Mouse (Mus musculus) limb, embryonic 15.5 days (tissue): ENCODE results near the gene Rnf187. TPM values are rescaled to one million over a fixed set of nuclear protein-coding genes. Genes with fewer than 3 reads are reported as not detected.

Experiments used
- ATAC-seq: fragments of 200-750 bp; cut with Nextera tagmentation; 2 replicates; pipeline ENCODE4 v1.8.0; 2017; ENCODE audit warnings: low read depth, moderate TSS enrichment; ENCODE audit not compliant: insufficient number of reproducible peaks, low FRiP score, low TSS enrichment
- H3K27ac ChIP-seq: fragments of 300-500 bp; sonication (generic); 2 replicates; pipeline ENCODE4 v1.5.1; 2015; ENCODE audit warnings: moderate library complexity, mild to moderate bottlenecking, inconsistent platforms
- H3K27me3 ChIP-seq: fragments of 300-500 bp; sonication (generic); 2 replicates; pipeline ENCODE4 v1.6.1; 2015; ENCODE audit warnings: inconsistent platforms
- H3K36me3 ChIP-seq: fragments of 300-500 bp; sonication (generic); 2 replicates; pipeline ENCODE4 v1.6.1; 2015; ENCODE audit warnings: inconsistent platforms
- H3K4me1 ChIP-seq: fragments of 300-500 bp; sonication (generic); 2 replicates; pipeline ENCODE4 v1.6.1; 2015; ENCODE audit warnings: inconsistent platforms
- H3K4me2 ChIP-seq: fragments of 300-500 bp; sonication (generic); 2 replicates; pipeline ENCODE4 v1.6.1; 2015; ENCODE audit warnings: mild to moderate bottlenecking, inconsistent platforms
- H3K4me3 ChIP-seq: fragments of 300-500 bp; sonication (generic); 2 replicates; pipeline ENCODE4 v1.5.1; 2015; ENCODE audit warnings: mild to moderate bottlenecking, inconsistent platforms
- H3K9ac ChIP-seq: fragments of 300-500 bp; sonication (generic); 2 replicates; pipeline ENCODE4 v1.6.1; 2015; ENCODE audit warnings: inconsistent platforms
- H3K9me3 ChIP-seq: fragments of 300-500 bp; sonication (generic); 2 replicates; pipeline ENCODE4 v1.6.1; 2016; ENCODE audit warnings: inconsistent platforms
- WGBS: fragments of 180-500 bp; shearing (Covaris S2); methylation state at CpG from one replicate; pipeline ENCODE4 v1.1.7; 2015; 5-methylcytosine and 5-hydroxymethylcytosine counted together
- polyA plus RNA-seq: library from polyadenylated mRNA; unstranded; fragments of >200 nt; fragmentation: Nextera tagmentation; extraction: Ambion mirVana; gene quantifications from 2 replicates; pipeline ENCODE4 v1.2.1, GENCODE M21; 2015

The Rnf187 gene
- polyA plus RNA-seq, 1 experiment from 2014 or later = 230 TPM

DNA sequence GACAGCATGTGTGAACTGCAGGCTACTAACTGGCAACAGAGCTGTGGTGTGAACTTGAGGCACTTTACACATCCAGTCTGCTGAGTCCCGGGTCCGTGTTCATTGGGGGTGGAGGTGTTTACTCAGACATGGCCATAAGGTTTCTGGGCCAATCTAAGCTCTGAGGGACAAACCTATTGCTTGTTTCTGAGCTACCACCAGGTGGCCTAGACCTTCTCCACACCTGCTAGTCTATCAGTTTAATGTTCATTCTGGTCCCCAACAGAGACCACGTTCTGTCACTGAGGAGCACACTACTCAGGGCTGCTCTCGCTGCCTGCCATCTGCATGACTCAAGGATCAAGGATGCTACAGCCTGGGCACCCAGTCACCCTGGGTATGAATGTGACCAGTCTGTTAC lies 7.1 kb downstream of the Rnf187 start:
- no peak overlapping the region for H3K4me3 ChIP-seq
- H3K27ac ChIP-seq = no peak overlapping the region
- no peak overlapping the region for H3K9ac ChIP-seq
- ATAC-seq = no peak
- no peak overlapping the region for H3K4me2 ChIP-seq
- WGBS = 72% methylated on average over 4 of the region's 4 CpGs
- no peaks in the 10 kb centered on the region for H3K9me3 ChIP-seq
- H3K36me3 ChIP-seq = peaks cover 50% of the 10 kb centered on the region
- H3K27me3 ChIP-seq = no peaks in the 10 kb centered on the region
- peaks cover 6% of the 10 kb centered on the region for H3K4me1 ChIP-seq

DNA sequence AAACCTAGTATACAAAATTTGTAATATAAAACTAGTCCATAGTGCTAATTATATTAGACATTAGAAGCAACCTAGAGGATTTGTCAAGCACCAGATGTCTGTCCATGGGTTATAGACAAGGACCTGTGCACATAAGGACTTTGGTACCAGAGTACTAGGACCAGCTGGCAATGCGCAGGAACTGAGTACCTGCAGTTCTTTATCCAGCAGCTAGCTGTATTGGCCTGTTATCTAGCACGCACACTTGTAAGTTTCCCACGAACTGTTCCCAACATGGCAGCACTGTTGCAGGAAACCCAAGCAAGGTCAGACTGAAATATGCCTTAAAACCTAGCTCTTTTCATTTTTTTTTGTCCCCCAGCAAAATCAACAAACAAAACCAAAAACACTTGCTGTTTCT lies 8.5 kb downstream of the Rnf187 start:
- Histone ChIP-seq H3K27ac (no peak overlapping the region), H3K4me1 (0 out of 2 replicates have a peak, but pooled peaks cover 4% of the 10 kb centered on the region), H3K4me2 (no peak overlapping the region), H3K27me3 (no peaks in the 10 kb centered on the region), H3K4me3 (no peak overlapping the region), H3K9ac (no peak overlapping the region), H3K9me3 (no peaks in the 10 kb centered on the region), H3K36me3 (peaks cover 39% of the 10 kb centered on the region)
- 90% methylated on average over 3 of the region's 3 CpGs for WGBS
- no peak for ATAC-seq

DNA sequence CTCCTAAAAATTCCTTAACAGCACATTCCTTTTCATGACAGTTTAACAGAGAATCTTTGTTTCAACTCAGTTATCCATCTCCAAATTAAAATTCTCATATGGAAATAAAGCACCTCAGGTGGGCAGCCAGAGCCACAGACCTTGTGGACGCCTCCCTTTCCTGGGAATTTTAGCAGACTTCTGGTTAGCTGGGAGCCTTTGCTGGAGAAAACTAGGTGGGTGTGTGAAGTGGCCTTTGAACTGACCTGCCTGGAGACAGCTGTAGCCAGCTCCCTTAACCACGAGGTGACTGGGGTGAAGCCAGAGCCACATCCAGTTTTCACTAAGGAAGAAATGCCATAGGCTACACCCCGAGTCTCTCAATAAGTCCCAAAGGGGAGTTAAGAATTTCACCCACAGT lies 9.1 kb downstream of the Rnf187 start:
- Histone ChIP-seq H3K9ac (no peak overlapping the region), H3K27ac (no peak overlapping the region), H3K4me3 (no peak overlapping the region), H3K27me3 (no peaks in the 10 kb centered on the region), H3K4me1 (0 out of 2 replicates have a peak, but pooled peaks cover 4% of the 10 kb centered on the region), H3K4me2 (no peak overlapping the region), H3K36me3 (peaks cover 39% of the 10 kb centered on the region), H3K9me3 (no peaks in the 10 kb centered on the region)
- ATAC-seq = no peak
- 52% methylated on average over 3 of the region's 3 CpGs for WGBS

DNA sequence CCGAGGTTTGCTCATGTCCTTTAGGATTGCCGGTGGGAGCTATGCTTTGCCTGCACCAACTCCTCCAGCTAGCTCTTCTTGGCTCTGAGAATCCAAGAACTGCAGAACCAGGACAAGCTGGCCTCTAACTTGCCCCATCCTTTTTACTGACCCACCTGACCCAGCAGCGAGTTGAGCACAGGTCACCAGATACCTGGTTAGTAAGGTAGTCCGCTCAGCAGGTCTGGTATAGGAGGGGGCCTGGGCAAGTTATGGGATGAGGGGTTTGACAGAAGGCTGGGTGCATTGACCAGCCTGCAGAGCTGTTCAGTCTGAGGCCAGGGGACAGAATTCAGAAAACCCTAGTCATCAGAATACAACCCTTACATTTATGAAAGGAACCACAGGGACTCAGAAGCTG lies 9.7 kb downstream of the Rnf187 start:
- Histone ChIP-seq H3K4me1 (0 out of 2 replicates have a peak, but pooled peaks cover 4% of the 10 kb centered on the region), H3K4me3 (no peak overlapping the region), H3K27ac (no peak overlapping the region), H3K9ac (no peak overlapping the region), H3K9me3 (no peaks in the 10 kb centered on the region), H3K36me3 (peaks cover 34% of the 10 kb centered on the region), H3K27me3 (no peaks in the 10 kb centered on the region), H3K4me2 (no peak overlapping the region)
- ATAC-seq = no peak
- WGBS = 75% methylated on average over 4 of the region's 4 CpGs

DNA sequence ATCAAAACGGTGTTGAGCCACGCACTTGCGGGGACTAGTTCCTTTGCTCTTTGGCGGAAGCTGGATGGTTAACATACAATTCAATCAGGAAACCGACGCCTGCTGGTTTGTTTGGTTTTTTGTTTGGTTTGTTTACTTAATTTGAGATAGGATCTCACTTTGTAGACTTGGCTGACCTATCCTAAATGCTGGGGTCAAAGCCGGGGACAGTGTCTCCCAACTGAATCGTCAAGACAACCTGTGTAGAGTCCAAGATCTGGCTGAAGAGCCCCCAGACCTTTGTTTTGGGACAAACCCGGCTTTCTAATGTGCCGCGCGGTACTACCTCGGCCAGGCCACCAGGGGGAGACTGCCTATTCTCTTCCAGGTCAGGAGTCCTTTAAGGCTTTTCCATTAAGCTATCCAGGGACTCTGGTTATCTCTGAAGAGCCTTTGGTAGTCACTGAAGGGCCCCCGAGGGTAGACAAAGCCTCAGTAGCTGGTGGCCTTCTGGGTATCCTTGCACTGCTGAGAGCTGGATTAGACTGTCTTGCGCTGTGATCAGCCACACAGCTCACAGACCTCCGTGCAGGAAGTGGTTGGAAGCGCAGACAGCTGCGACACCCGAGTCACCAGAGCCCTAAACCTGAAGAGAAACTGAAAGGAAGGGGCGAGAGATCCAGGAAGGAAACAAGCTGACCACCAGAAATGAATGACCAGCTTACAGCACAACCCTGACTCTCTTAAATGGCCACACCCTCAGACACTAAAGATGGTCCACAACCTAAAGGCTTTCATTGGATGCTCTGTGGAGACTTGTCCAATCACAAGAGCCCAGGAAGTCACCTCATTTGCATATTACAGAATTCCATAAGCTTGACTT lies 10.7 kb downstream of the Rnf187 start:
- H3K4me1 ChIP-seq = 0 out of 2 replicates have a peak, but pooled peaks cover 4% of the 10 kb centered on the region
- WGBS = 29% methylated on average over 20 of the region's 20 CpGs
- ATAC-seq = no peak; the same call in 1 of the 2 replicates
- H3K27ac ChIP-seq = 0 out of 2 replicates have a peak overlapping the region, but pooled peaks have one; percentile 22
- H3K9ac ChIP-seq = no peak overlapping the region
- H3K9me3 ChIP-seq = no peaks in the 10 kb centered on the region
- H3K27me3 ChIP-seq = no peaks in the 10 kb centered on the region
- H3K4me3 ChIP-seq = 0 out of 2 replicates have a peak overlapping the region, but pooled peaks have one; percentile 6
- H3K4me2 ChIP-seq = peak overlapping the region; percentile 5; the same call in 1 of the 2 replicates
- peaks cover 23% of the 10 kb centered on the region for H3K36me3 ChIP-seq

DNA sequence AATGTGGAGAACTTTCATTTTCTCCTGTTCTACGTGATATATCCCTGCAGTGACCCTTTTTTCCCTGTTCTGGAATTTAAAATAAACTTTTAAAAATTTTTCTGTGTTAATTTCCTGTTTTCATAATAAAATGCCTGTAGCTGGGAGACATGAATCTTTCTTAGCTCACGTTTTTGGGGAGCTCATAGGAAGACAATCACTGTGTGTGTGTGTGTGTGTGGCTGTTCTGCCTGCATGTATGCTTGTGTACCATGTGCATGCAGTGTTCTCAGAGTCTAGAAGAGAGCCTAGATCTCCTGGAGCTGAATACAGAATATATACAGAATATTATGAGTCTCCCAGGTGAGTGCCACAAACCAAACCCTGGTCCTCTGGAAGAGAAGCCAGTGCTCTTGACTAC lies 11.7 kb downstream of the Rnf187 start:
- no peak overlapping the region for H3K9ac ChIP-seq
- 0 out of 2 replicates have a peak, but pooled peaks cover 4% of the 10 kb centered on the region for H3K4me1 ChIP-seq
- WGBS = 68% methylated on average over 2 of the region's 2 CpGs
- H3K27ac ChIP-seq = no peak overlapping the region
- H3K9me3 ChIP-seq = no peaks in the 10 kb centered on the region
- H3K27me3 ChIP-seq = no peaks in the 10 kb centered on the region
- H3K36me3 ChIP-seq = peaks cover 14% of the 10 kb centered on the region
- no peak overlapping the region for H3K4me3 ChIP-seq
- ATAC-seq = no peak
- no peak overlapping the region for H3K4me2 ChIP-seq

DNA sequence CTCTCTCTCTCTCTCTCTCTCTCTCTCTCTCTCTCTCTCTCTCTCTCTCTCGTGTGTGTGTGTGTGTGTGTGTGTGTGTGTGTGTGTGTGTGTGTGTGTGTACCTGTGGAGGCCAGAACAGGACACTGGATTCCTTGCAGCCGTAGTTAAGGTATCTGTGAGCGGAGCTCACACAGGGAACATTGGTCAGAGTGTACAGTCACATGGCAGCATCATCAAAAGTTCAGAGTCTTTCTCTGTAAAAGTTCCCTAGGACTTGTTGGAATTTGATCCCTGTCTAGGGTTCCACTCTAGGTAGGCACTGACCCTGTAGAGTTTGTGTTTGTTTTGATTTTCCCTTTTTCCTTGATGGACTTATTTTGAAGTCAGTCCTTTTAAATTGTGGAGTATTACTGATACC lies 12.1 kb downstream of the Rnf187 start:
- H3K9me3 ChIP-seq = no peaks in the 10 kb centered on the region
- H3K4me2 ChIP-seq = no peak overlapping the region
- H3K27ac ChIP-seq = no peak overlapping the region
- H3K36me3 ChIP-seq = peaks cover 10% of the 10 kb centered on the region
- 80% methylated on average over 2 of the region's 3 CpGs for WGBS
- ATAC-seq = no peak
- H3K4me3 ChIP-seq = no peak overlapping the region
- no peak overlapping the region for H3K9ac ChIP-seq
- H3K4me1 ChIP-seq = 0 out of 2 replicates have a peak, but pooled peaks cover 4% of the 10 kb centered on the region
- no peaks in the 10 kb centered on the region for H3K27me3 ChIP-seq

DNA sequence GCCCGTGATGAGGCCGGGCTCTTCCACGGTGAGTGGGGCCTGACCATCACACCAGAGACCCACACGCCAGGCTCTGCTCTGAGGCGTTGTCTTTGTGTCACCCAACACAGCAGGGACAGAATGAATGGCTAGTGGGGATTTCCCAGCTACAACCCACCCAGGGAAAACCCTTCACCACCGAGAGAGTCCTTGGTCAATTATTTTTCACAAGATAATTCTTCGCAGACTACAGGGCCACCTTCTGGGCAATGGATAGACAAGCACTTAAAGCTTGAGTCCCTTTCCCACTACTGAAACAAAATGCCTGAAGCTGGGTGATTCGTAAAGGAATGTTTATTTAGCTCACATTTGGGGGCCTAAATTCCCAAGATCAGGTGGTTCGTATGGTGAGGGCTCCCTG lies 16.3 kb downstream of the Rnf187 start:
- Histone ChIP-seq H3K9ac (no peak overlapping the region), H3K4me1 (no peaks in the 10 kb centered on the region), H3K9me3 (no peaks in the 10 kb centered on the region), H3K4me3 (no peak overlapping the region), H3K27me3 (no peaks in the 10 kb centered on the region), H3K36me3 (no peaks in the 10 kb centered on the region), H3K4me2 (no peak overlapping the region), H3K27ac (no peak overlapping the region)
- WGBS = 77% methylated on average over 9 of the region's 9 CpGs
- ATAC-seq = no peak

DNA sequence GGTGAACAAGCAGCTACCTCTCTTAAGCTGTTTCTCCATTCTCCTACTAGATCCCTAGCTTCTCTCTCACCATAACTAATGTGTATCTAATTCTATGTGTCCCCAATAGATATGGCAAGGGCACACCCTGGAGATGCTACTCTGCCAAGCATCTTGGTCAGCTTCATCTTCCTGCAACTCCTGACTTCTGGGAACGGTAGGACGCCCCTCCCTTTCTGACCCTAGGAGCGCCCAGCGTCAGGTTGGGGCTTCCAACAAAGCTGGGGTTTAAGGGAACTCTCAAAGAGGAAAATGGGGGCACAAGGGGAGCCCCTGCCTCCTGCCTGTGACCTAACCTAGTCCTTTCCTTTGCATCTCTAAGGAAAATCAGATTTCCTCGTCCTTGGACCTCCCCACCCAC lies 20.0 kb downstream of the Rnf187 start:
- H3K4me3 ChIP-seq = no peak overlapping the region
- no peak for ATAC-seq
- no peak overlapping the region for H3K27ac ChIP-seq
- no peak overlapping the region for H3K4me2 ChIP-seq
- no peaks in the 10 kb centered on the region for H3K36me3 ChIP-seq
- no peaks in the 10 kb centered on the region for H3K27me3 ChIP-seq
- H3K9ac ChIP-seq = no peak overlapping the region
- H3K4me1 ChIP-seq = peaks cover 3% of the 10 kb centered on the region; the same call in 1 of the 2 replicates
- H3K9me3 ChIP-seq = no peaks in the 10 kb centered on the region
- WGBS = 74% methylated on average over 5 of the region's 5 CpGs

DNA sequence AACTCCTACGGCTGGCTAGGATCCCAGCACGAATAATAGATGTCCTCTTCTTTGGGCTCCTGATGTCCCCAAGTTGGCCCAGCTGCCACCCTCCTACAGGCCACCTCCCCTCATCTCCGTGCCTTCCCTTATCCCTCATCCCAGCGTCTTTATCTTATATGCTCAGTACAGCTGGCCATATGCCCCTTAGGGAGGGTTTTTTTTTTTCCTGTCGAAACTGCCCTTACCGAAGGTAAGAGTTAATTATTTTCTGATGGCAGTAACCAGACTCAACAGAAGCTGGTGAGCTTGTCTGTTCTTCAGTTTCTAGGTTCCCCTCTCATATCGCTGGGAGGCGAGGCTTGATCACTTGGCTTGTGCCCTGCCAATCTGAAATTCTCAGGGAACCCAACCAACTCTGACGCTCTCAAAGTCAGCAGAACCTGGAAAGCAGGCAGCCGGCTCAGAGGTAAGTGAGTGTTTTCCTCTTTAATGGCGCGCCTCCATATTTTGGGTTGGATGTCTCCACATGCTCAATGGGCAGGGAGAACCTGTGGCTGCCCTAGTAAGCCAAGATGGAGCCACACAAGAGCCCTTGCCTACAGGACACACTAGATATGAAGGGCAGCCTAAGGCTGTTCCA lies 20.9 kb downstream of the Rnf187 start, which contains the start of gene Btnl10:
Gene Btnl10 (plus strand): TSS at position 164 of the 622 bp plus-strand sequence.
- Histone ChIP-seq H3K27me3 (no peaks in the 10 kb centered on the region), H3K4me3 (no peak within 1 kb of the TSS), H3K4me1 (peaks cover 3% of the 10 kb centered on the region; the same call in 1 of the 2 replicates), H3K36me3 (no peaks in the 10 kb centered on the region), H3K9ac (no peak within 1 kb of the TSS), H3K9me3 (no peaks in the 10 kb centered on the region), H3K27ac (no peak within 1 kb of the TSS), H3K4me2 (no peak within 1 kb of the TSS)
- 80% methylated on average over 12 of the region's 12 CpGs for WGBS
- no peak for ATAC-seq

DNA sequence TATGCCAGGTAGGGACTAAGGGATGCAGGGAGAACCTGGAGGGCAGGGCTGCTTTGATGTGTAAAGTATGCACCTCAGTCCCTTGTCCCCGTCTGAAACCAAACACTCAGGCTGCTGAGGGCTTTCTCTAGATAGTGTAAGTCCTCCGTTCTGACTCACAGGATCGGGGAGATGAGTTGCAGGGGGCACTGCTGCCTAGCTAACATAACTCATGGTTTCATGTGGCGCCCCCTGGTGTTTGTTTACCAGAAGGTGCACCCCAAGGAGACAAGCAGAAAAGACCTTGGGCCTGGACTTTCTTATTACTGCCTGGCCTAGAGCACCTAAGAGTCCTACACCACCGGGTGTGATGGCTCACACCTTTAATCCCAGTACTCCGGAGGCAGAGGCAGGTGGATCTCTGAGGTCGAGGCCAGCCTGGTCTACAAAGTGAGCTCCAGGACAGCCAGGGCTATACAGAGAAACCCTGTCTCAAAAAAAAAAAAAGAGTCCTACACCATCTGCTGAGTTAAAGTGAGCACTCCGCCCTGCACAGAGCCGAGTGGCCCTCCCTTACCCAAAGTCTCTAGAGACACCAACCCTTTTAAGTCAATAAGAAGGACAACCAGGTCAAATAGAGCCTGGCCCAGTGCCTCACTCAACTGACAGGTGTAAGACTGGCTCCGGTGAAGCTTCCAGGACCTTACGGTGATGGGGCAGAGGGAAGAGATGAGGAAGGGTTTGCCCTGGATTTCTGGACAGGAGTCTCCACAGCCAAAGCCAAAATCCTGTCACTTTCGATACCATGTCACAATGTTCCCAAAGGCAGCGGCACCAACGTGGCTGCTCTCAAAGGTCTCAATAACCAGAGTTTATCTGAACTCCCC lies 21.6 kb downstream of the Rnf187 start:
- no peaks in the 10 kb centered on the region for H3K27me3 ChIP-seq
- no peak overlapping the region for H3K9ac ChIP-seq
- H3K4me2 ChIP-seq = no peak overlapping the region
- no peak overlapping the region for H3K27ac ChIP-seq
- peaks cover 3% of the 10 kb centered on the region; the same call in 1 of the 2 replicates for H3K4me1 ChIP-seq
- ATAC-seq = no peak
- 55% methylated on average over 14 of the region's 14 CpGs for WGBS
- H3K36me3 ChIP-seq = no peaks in the 10 kb centered on the region
- no peaks in the 10 kb centered on the region for H3K9me3 ChIP-seq
- no peak overlapping the region for H3K4me3 ChIP-seq
